Mouse (Mus musculus): ENCODE results near the gene Kl. TPM values are rescaled to one million over a fixed set of nuclear protein-coding genes. Genes with fewer than 3 reads are reported as not detected.

Kl gene
- polyA plus RNA-seq, 1 experiment from 2014 or later: 0.18 TPM

DNA sequence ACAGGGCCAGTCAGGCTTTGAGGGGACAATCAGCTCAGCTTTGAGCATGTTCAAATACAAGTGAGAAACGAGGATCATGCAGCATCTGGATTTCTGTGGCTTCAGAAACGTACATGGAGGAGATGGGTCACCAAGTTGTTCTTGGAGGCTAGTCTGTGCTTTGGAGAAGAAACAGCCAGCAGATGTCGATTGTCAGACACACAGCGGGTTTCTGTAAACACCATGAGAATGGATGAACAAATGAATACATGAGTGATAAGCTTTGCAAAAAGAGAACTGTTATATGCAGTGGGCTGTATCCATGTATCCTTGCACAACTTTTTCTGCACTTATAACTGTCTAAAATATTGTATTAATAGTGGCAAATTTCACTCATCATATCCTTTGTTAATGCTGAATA is 15.6 kb upstream of the Kl start:
- no peaks in the 10 kb centered on the region for H3K27me3 ChIP-seq (ENCODE audit: insufficient read depth, poor library complexity, severe bottlenecking)
- no peak overlapping the region for H3K27ac ChIP-seq
- no peaks in the 10 kb centered on the region for H3K9me3 ChIP-seq
- DNase-seq (ENCODE audit: low spot score): no peak
- no peak overlapping the region for H3K4me3 ChIP-seq
- no peaks in the 10 kb centered on the region for H3K4me1 ChIP-seq
- no peaks in the 10 kb centered on the region for H3K36me3 ChIP-seq
- 79% methylated on average over 4 of the region's 4 CpGs for WGBS

DNA sequence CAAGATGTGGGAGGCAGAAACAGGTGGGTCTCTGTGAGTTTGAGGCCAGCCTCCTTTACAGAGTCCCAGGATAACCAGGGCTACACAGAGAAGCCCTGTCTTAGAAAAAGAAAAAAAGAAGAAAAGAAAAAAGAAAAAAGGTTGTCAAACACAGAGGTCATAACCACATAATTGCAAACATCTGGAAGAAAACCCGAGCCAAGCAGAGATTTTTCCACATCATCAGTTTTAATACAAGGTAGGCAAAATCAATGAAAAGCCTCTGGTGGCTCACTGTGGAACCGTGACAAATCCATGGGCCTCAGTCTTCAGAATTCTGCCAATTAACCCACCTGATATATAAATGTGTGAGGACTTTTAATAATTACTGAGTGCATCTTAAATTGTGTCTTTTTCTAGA is 14.9 kb upstream of the Kl start:
- H3K36me3 ChIP-seq: no peaks in the 10 kb centered on the region
- H3K27ac ChIP-seq: no peak overlapping the region
- no peaks in the 10 kb centered on the region for H3K27me3 ChIP-seq (ENCODE audit: insufficient read depth, poor library complexity, severe bottlenecking)
- H3K4me1 ChIP-seq: no peaks in the 10 kb centered on the region
- no peaks in the 10 kb centered on the region for H3K9me3 ChIP-seq
- H3K4me3 ChIP-seq: no peak overlapping the region
- WGBS: 84% methylated on average over 2 of the region's 2 CpGs
- DNase-seq (ENCODE audit: low spot score): no peak

DNA sequence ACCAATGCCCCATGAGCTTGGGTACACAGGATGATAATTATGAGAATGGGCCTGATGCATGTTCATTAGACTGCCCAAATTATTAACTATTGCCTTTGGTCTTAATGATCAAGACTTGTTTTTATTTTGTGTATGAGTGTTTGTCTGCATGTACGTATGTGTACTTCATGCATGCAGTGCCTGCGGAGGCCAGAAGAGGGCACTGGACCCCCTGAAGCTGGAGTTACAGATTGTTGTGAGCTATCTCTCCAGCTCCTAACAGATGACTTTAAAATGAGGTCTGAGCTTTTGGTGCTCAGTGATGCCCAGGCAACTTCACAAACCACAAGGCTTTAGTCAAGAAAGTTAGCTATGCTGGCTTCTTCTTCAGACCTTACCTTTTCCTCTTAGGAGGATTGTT is 6.8 kb upstream of the Kl start:
- 0 out of 2 replicates have a peak, but pooled peaks cover 4% of the 10 kb centered on the region for H3K27me3 ChIP-seq (ENCODE audit: insufficient read depth, poor library complexity, severe bottlenecking)
- no peak overlapping the region for H3K4me3 ChIP-seq
- no peaks in the 10 kb centered on the region for H3K9me3 ChIP-seq
- H3K4me1 ChIP-seq: no peaks in the 10 kb centered on the region
- 90% methylated on average over 2 of the region's 2 CpGs for WGBS
- DNase-seq (ENCODE audit: low spot score): no peak
- H3K36me3 ChIP-seq: no peaks in the 10 kb centered on the region
- H3K27ac ChIP-seq: no peak overlapping the region

DNA sequence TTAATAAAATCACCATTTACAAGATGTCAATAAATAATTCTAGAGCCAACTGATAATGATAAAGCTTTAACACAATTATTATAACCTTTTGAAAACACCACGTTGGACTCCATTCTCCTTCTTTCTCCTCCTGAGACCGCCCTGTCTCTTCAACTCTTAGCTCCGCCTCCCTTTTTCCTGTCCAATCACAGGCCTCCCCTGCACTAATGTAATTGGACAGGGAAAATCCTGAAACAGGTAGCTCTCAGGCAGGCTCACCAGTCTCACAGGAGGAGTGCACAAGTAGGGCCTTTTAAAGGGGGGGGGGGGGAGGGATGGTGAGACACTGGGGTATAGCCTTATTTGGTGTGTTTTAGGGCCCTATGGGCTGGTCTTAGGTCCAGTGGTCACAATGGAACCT is 3.3 kb upstream of the Kl start:
- WGBS: 80% methylated on average over 3 of the region's 3 CpGs
- no peaks in the 10 kb centered on the region for H3K9me3 ChIP-seq
- no peaks in the 10 kb centered on the region for H3K36me3 ChIP-seq
- H3K27ac ChIP-seq: no peak overlapping the region
- peaks cover 39% of the 10 kb centered on the region for H3K27me3 ChIP-seq (ENCODE audit: insufficient read depth, poor library complexity, severe bottlenecking)
- no peak for DNase-seq (ENCODE audit: low spot score)
- peaks cover 17% of the 10 kb centered on the region for H3K4me1 ChIP-seq
- no peak overlapping the region for H3K4me3 ChIP-seq

DNA sequence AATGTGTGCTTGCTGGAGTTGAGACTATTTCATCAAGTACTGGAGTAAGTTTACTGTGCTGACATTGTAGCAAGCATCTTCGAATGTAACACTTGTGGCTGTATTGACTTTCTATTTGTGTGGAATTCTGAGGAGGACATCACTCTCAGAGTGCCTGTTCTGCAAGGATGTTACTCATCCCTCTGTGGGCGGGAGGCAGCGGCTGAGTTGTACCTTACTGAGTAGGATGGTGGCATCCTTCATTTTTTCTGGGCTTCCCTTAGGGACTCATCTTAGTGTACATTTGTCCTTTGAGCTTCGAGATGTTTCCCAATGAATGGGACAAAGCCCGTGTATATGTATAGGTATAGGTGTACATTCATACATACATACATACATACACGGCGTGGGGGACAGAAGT is 1.1 kb upstream of the Kl start:
- WGBS: 81% methylated on average over 7 of the region's 7 CpGs
- Histone ChIP-seq H3K27ac (no peak overlapping the region), H3K9me3 (no peaks in the 10 kb centered on the region), H3K27me3 (ENCODE audit: insufficient read depth, poor library complexity, severe bottlenecking) (peaks cover 58% of the 10 kb centered on the region), H3K36me3 (no peaks in the 10 kb centered on the region), H3K4me1 (peaks cover 17% of the 10 kb centered on the region), H3K4me3 (no peak overlapping the region)
- no peak for DNase-seq (ENCODE audit: low spot score)

DNA sequence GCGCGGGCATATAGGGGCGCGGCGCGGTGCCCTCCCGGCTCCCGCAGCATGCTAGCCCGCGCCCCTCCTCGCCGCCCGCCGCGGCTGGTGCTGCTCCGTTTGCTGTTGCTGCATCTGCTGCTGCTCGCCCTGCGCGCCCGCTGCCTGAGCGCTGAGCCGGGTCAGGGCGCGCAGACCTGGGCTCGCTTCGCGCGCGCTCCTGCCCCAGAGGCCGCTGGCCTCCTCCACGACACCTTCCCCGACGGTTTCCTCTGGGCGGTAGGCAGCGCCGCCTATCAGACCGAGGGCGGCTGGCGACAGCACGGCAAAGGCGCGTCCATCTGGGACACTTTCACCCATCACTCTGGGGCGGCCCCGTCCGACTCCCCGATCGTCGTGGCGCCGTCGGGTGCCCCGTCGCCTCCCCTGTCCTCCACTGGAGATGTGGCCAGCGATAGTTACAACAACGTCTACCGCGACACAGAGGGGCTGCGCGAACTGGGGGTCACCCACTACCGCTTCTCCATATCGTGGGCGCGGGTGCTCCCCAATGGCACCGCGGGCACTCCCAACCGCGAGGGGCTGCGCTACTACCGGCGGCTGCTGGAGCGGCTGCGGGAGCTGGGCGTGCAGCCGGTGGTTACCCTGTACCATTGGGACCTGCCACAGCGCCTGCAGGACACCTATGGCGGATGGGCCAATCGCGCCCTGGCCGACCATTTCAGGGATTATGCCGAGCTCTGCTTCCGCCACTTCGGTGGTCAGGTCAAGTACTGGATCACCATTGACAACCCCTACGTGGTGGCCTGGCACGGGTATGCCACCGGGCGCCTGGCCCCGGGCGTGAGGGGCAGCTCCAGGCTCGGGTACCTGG is 488 bp downstream of the Kl start:
- peaks cover 58% of the 10 kb centered on the region for H3K27me3 ChIP-seq (ENCODE audit: insufficient read depth, poor library complexity, severe bottlenecking)
- H3K4me1 ChIP-seq: peaks cover 17% of the 10 kb centered on the region
- no peak for DNase-seq (ENCODE audit: low spot score)
- H3K4me3 ChIP-seq: peak overlapping the region; percentile 67
- no peaks in the 10 kb centered on the region for H3K36me3 ChIP-seq
- H3K9me3 ChIP-seq: no peaks in the 10 kb centered on the region
- H3K27ac ChIP-seq: peak overlapping the region; percentile 77
- 2% methylated on average over 89 of the region's 89 CpGs for WGBS

DNA sequence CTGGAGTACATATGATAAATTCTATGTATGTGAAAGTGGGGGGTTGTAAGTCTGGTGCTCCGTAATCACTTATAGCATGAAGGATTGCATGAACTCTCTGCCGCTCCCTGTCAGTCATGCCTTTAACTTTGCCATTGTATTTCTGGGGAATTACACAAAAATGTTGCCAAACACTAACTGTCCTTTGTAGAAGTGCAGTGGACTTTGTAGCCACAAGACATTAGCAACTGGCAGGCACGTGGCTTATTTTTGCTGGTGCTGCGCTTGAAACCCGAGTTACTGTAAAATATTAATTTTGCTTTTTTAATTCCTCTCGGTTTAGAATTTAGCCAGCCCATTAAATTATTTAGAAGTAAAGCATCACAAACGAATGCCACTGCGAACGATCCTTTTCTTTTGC is 2.4 kb downstream of the Kl start:
- no peaks in the 10 kb centered on the region for H3K36me3 ChIP-seq
- no peak for DNase-seq (ENCODE audit: low spot score)
- no peak overlapping the region for H3K4me3 ChIP-seq
- whole genome bisulfite sequencing: 85% methylated on average over 9 of the region's 9 CpGs
- H3K27ac ChIP-seq: no peak overlapping the region
- peaks cover 58% of the 10 kb centered on the region for H3K27me3 ChIP-seq (ENCODE audit: insufficient read depth, poor library complexity, severe bottlenecking)
- no peaks in the 10 kb centered on the region for H3K9me3 ChIP-seq
- peaks cover 17% of the 10 kb centered on the region for H3K4me1 ChIP-seq

DNA sequence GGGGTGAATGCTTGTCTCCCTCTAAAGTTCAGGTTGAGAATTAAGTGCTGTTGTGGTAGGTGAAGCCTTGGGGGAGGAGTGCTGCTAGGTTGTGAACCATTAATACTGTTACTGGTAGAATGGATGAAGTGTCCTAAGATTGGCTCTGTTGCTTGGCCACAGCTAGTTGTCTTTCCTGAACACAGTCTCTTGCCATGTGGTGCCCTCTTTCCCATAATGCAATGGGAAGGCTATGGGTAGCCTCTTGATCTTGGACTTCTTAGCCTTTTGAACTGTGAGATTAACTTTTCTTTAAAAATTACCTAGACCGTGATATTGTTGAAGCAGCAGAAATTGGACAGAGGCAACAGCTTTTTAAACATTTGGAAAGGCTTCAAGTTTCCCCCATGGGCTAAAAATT is 7.5 kb downstream of the Kl start:
- no peaks in the 10 kb centered on the region for H3K4me1 ChIP-seq
- no peak for DNase-seq (ENCODE audit: low spot score)
- H3K27me3 ChIP-seq (ENCODE audit: insufficient read depth, poor library complexity, severe bottlenecking): peaks cover 12% of the 10 kb centered on the region; the same call in 1 of the 2 replicates
- H3K9me3 ChIP-seq: no peaks in the 10 kb centered on the region
- no peaks in the 10 kb centered on the region for H3K36me3 ChIP-seq
- no peak overlapping the region for H3K27ac ChIP-seq
- WGBS: 78% methylated on average over 1 of the region's 1 CpGs
- no peak overlapping the region for H3K4me3 ChIP-seq

DNA sequence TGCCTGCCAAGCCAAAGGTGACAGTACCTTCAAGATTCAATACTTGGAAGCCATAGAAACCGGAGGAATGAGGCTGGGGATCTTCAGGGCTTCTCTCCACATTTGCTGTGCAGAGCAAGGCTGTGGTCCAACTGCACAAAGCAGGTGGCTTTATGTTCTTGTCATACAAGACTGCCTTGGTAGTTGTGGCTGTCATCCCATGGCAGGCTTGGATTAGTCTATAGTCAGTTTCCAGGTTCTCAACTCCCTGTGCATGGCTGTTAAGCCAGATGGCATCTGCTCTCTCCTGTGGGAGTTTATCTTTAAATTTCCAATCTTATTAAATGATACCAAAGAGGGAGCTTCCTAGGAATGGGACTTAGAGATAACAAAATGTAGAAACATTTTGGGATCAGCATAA is 9.2 kb downstream of the Kl start:
- Histone ChIP-seq H3K9me3 (no peaks in the 10 kb centered on the region), H3K27ac (no peak overlapping the region), H3K36me3 (no peaks in the 10 kb centered on the region), H3K4me1 (no peaks in the 10 kb centered on the region), H3K27me3 (ENCODE audit: insufficient read depth, poor library complexity, severe bottlenecking) (no peaks in the 10 kb centered on the region), H3K4me3 (no peak overlapping the region)
- WGBS: 69% methylated on average over 1 of the region's 1 CpGs
- no peak for DNase-seq (ENCODE audit: low spot score)

DNA sequence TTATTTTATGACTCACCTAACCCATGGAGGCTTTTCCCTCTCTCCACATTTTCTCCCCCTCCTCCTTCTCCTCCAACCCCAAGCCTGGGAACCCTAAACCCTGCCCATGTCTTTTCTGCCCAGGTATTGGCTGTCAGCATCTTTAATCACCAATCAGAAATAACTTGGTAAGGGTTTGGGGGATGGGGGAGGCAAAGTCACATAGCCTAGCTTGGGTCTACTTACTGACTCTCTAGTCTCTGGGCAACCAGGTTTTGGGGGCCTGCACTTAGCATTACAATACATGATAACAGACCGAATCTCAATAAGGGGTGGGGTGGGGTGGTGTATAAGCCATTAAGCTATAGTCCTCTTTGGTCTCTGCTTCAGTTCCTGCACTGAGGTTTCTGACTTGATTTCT is 10.3 kb downstream of the Kl start:
- H3K4me3 ChIP-seq: no peak overlapping the region
- no peak overlapping the region for H3K27ac ChIP-seq
- H3K27me3 ChIP-seq (ENCODE audit: insufficient read depth, poor library complexity, severe bottlenecking): no peaks in the 10 kb centered on the region
- no peaks in the 10 kb centered on the region for H3K9me3 ChIP-seq
- H3K4me1 ChIP-seq: no peaks in the 10 kb centered on the region
- no peaks in the 10 kb centered on the region for H3K36me3 ChIP-seq
- DNase-seq (ENCODE audit: low spot score): no peak
- WGBS: 76% methylated on average over 1 of the region's 1 CpGs

DNA sequence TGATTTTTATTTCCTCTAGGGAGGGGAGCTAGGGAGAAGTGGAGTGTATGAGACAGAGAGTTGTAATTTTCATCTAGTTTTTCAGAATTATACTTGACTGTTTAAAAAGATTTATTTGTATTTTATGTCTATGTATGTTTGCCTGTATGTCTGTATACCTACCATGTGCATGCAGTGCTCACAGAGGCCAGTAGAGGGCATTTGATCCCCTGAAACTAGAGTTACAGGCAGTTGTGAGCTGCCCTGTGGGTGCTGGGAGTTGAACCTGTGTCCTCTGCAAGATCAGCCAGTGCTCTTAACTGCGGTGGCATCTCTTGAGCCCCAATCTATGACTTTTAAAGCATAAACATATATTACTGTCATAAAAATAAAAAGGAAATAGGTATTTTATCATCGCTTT is 15.5 kb downstream of the Kl start:
- H3K27me3 ChIP-seq (ENCODE audit: insufficient read depth, poor library complexity, severe bottlenecking): no peaks in the 10 kb centered on the region
- WGBS: 95% methylated on average over 2 of the region's 2 CpGs
- H3K27ac ChIP-seq: no peak overlapping the region
- no peak for DNase-seq (ENCODE audit: low spot score)
- H3K4me3 ChIP-seq: no peak overlapping the region
- H3K4me1 ChIP-seq: peaks cover 10% of the 10 kb centered on the region; the same call in 1 of the 2 replicates
- no peaks in the 10 kb centered on the region for H3K9me3 ChIP-seq
- no peaks in the 10 kb centered on the region for H3K36me3 ChIP-seq

DNA sequence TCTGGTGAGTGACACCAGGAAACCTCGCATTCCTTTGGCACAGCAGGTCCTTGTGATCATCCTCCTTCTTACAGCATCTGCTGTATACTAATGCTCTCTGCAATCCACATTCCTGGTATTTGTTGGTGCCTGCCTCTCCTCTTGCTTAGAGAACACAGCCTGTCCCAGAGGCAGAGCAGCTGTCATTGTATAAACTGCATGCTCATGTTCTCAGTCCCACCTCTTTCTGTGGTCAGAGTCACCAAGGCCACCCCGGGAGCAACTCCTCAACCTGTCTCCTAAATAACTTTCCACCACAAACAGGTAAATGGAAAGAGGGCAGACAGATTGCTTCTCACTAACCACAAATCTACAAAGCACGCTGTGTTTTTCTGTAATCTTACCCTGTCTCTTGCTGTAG is 18.1 kb downstream of the Kl start:
- Histone ChIP-seq H3K4me1 (peaks cover 10% of the 10 kb centered on the region; the same call in 1 of the 2 replicates), H3K9me3 (no peaks in the 10 kb centered on the region), H3K27me3 (ENCODE audit: insufficient read depth, poor library complexity, severe bottlenecking) (no peaks in the 10 kb centered on the region), H3K4me3 (no peak overlapping the region), H3K27ac (no peak overlapping the region), H3K36me3 (no peaks in the 10 kb centered on the region)
- WGBS: 43% methylated on average over 3 of the region's 3 CpGs
- DNase-seq (ENCODE audit: low spot score): peak; percentile 47

DNA sequence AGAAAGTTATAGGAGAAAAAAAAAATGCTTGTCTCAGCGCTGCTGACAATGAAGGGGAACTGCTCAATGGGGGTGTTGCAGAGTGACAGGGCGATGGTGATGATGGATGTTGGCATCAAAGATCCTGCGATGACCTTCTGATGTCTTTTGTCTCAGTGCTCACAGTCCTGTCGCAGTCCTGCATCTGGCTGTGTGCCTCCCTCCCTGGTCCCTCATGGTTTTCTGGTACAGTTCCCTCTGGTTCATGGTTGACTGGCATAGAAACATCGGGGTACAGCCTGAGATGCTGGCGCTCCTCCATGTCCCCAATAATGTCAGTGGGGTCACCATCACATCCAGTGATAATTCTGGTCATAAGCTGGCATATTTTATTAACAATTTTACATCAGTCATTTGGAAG is 18.7 kb downstream of the Kl start:
- Histone ChIP-seq H3K4me3 (no peak overlapping the region), H3K36me3 (no peaks in the 10 kb centered on the region), H3K9me3 (no peaks in the 10 kb centered on the region), H3K27me3 (ENCODE audit: insufficient read depth, poor library complexity, severe bottlenecking) (no peaks in the 10 kb centered on the region), H3K27ac (no peak overlapping the region), H3K4me1 (peaks cover 10% of the 10 kb centered on the region; the same call in 1 of the 2 replicates)
- WGBS: 62% methylated on average over 6 of the region's 6 CpGs
- peak; percentile 52 for DNase-seq (ENCODE audit: low spot score)

DNA sequence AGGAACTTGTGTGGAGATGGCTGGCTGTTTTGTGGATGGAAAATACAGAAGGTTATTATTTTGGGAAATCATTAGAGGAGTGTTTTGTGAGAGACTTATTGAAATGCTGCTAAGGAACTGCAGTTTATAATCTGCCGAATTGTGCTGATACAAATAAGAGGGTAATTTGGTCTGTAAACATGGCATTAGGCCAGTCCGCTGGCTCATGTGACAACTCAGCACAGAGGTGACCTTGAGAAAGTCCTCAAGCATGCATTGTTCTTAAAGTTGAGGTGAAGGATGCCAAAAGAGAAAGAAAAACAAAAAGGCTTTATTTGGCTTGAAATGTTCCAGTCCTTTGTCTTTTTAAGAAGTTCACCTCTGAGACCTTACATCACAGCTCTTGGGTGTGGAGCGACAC is 21.8 kb downstream of the Kl start:
- Histone ChIP-seq H3K4me3 (no peak overlapping the region), H3K4me1 (peaks cover 16% of the 10 kb centered on the region), H3K36me3 (no peaks in the 10 kb centered on the region), H3K9me3 (no peaks in the 10 kb centered on the region), H3K27ac (no peak overlapping the region), H3K27me3 (ENCODE audit: insufficient read depth, poor library complexity, severe bottlenecking) (no peaks in the 10 kb centered on the region)
- WGBS: 83% methylated on average over 3 of the region's 3 CpGs
- peak; percentile 14 for DNase-seq (ENCODE audit: low spot score)
